Mouse (Mus musculus) bone marrow, adult 2 months (tissue): ENCODE measurements at regions not wholly inside any gene's neighbourhood (a gene's known extent, or its start where the extent isn't known, plus 50 kb on each side); places are given as distances from the start of the nearest gene placed in this dataset.

ENCODE experiments used
- H3K27ac ChIP-seq: fragments of 200-500 bp; 2 replicates; pipeline ENCODE4 v1.5.1; 2012; ENCODE audit warnings: low read depth, mild to moderate bottlenecking, control low read depth, inconsistent platforms, low read length; ENCODE audit not compliant: control insufficient read depth, poor library complexity, insufficient read depth
- H3K4me1 ChIP-seq: fragments of 200-500 bp; 2 replicates; pipeline ENCODE4 v1.6.1; 2011; ENCODE audit warnings: low read length; ENCODE audit not compliant: control insufficient read depth, insufficient read depth
- H3K4me3 ChIP-seq: fragments of 200-500 bp; replicated peaks from 2 replicates; pipeline ENCODE3; 2011; ENCODE audit warnings: mild to moderate bottlenecking, low read depth, low read length, control low read depth; ENCODE audit not compliant: control insufficient read depth
- CTCF ChIP-seq: fragments of 200-500 bp; IDR thresholded peaks from 2 replicates; pipeline ENCODE4 v1.5.1; 2011; ENCODE audit warnings: low read length, control low read depth; ENCODE audit not compliant: control insufficient read depth, insufficient read depth
- POLR2A ChIP-seq: fragments of 200-500 bp; IDR thresholded peaks from 2 replicates; pipeline ENCODE4 v1.6.1; 2011; ENCODE audit warnings: low read depth, mild to moderate bottlenecking, control low read depth, low read length, borderline replicate concordance; ENCODE audit not compliant: control insufficient read depth
- WGBS: fragments of 180-500 bp; shearing (Covaris S2); methylation state at CpG from one replicate; pipeline ENCODE4 v1.1.7; 2018; 5-methylcytosine and 5-hydroxymethylcytosine counted together

- H3K27ac ChIP-seq = no peak overlapping the region
- no peak overlapping the region for H3K4me3 ChIP-seq
- 0 out of 2 replicates have a peak, but pooled peaks have one; percentile 21 for TF ChIP-seq POLR2A
- no peak for TF ChIP-seq CTCF
- 2% methylated on average over 12 of the region's 12 CpGs for WGBS
- H3K4me1 ChIP-seq = no peaks in the 10 kb centered on the region; the same call in 1 of the 2 replicates
Measured at GRCm38 (mm10) chr3:52179686-52180085, 74.8 kb upstream of the Maml3 start.

DNA sequence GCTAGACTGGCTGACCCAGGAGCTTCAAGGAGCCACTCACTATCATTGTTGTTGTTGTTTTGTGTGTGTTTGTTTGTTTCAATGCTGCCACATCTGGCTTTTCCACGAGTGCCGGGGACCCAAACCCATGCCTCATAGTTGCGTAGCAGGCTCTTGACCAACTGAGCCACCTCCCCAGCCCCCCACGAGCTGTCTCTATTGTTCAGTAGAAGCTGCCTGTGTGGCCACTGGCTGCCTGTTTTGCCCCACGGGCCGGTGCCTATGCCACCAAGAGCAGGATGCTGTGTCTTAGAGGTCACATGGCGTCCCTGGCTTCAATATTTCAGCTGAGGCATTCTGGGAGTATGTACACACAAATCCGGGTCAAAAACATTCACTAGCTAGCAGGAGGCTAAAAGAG, 75.4 kb upstream of the Maml3 start:
- no peak for TF ChIP-seq POLR2A
- TF ChIP-seq CTCF = no peak
- Histone ChIP-seq H3K27ac (no peak overlapping the region), H3K4me1 (no peaks in the 10 kb centered on the region; the same call in 1 of the 2 replicates), H3K4me3 (no peak overlapping the region)
- WGBS = 60% methylated on average over 8 of the region's 8 CpGs

DNA sequence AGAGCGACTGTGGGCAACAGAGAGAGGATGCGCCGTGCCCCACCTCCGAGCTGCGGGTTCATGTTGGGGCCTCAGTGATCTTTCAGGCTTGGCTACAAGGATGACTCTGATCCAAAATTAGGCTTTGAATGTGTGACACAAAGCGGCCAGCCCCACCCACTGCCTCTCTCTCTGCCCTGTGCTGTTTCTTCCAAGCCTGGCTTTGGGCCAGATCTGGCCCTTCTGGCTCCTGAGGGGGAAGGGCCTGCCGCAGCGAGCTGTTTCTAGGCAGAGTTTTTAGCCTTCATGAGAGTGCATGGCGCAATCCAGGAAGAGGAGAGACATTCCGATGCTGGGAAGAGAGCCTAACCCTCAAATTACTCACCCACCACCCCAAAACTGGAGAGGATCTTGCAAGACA, 75.9 kb upstream of the Maml3 start:
- H3K27ac ChIP-seq = no peak overlapping the region
- 59% methylated on average over 10 of the region's 10 CpGs for whole genome bisulfite sequencing
- H3K4me3 ChIP-seq = no peak overlapping the region
- TF ChIP-seq CTCF (no peak), POLR2A (no peak)
- no peaks in the 10 kb centered on the region for H3K4me1 ChIP-seq

GRCm38 (mm10) chr3:52181326-52182101, 76.6 kb upstream of the Maml3 start:
- no peak for TF ChIP-seq POLR2A
- TF ChIP-seq CTCF = no peak
- H3K27ac ChIP-seq = no peak overlapping the region
- 61% methylated on average over 9 of the region's 9 CpGs for WGBS
- no peak overlapping the region for H3K4me3 ChIP-seq
- H3K4me1 ChIP-seq = no peaks in the 10 kb centered on the region

DNA sequence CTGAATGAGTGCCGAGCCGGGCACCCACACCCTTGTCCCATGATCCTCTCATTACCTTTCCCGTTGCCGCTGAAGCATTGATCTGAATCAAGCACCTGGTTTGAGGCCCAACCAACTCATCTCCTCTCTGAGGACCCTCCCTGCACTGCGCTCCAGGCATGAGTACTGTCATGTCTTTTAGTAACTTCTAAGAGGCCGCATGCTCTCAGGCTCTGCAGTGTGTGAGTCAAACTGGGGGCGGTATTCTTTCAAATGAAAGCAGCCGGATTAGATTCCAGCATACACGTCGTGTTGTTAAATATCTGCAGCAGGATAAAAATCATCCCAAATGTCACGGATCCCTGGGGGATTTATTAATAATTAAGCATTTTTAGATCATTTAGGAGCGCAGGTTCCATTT, 79.4 kb upstream of the Maml3 start:
- H3K4me1 ChIP-seq = no peaks in the 10 kb centered on the region
- H3K4me3 ChIP-seq = no peak overlapping the region
- no peak overlapping the region for H3K27ac ChIP-seq
- TF ChIP-seq POLR2A = no peak
- TF ChIP-seq CTCF = no peak
- 87% methylated on average over 12 of the region's 12 CpGs for WGBS

DNA sequence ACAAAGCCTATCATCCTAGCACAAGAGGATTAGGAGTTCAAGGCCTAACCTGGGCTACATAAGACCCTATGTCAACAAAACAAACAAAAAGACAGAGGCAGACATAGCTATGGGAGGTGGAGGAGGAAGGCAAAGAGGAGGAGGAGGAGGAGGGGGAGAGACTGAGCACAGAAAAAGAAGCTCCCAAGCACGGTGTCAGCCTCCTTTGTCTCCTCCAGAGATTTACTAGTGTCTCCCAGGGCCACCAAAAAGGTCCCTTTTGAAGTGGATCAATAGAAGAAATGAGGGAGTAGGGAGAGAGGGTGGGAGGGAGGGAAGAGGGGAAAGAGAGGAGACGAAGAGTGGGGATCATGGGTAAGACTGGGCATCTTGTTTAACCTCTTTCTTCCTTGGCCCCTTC, 80.5 kb upstream of the Maml3 start:
- TF ChIP-seq CTCF (no peak), POLR2A (no peak)
- H3K4me1 ChIP-seq = no peaks in the 10 kb centered on the region
- H3K4me3 ChIP-seq = no peak overlapping the region
- no peak overlapping the region for H3K27ac ChIP-seq
- 82% methylated on average over 2 of the region's 2 CpGs for WGBS

GRCm38 (mm10) chr3:52187401-52187801, 80.7 kb upstream of the Foxo1 start:
- no peaks in the 10 kb centered on the region; the same call in 1 of the 2 replicates for H3K4me1 ChIP-seq
- 62% methylated on average over 4 of the region's 4 CpGs for WGBS
- no peak overlapping the region for H3K27ac ChIP-seq
- no peak overlapping the region for H3K4me3 ChIP-seq
- no peak for TF ChIP-seq CTCF
- TF ChIP-seq POLR2A = no peak

- no peak for TF ChIP-seq POLR2A
- TF ChIP-seq CTCF = no peak
- H3K27ac ChIP-seq = no peak overlapping the region
- 81% methylated on average over 6 of the region's 6 CpGs for WGBS
- H3K4me3 ChIP-seq = no peak overlapping the region
- H3K4me1 ChIP-seq = no peaks in the 10 kb centered on the region; the same call in 1 of the 2 replicates
Measured at GRCm38 (mm10) chr3:52188303-52188702, 79.8 kb upstream of the Foxo1 start.

GRCm38 (mm10) chr3:52189016-52189415, 79.1 kb upstream of the Foxo1 start:
- Histone ChIP-seq H3K27ac (no peak overlapping the region), H3K4me3 (no peak overlapping the region), H3K4me1 (no peaks in the 10 kb centered on the region; the same call in 1 of the 2 replicates)
- 67% methylated on average over 6 of the region's 6 CpGs for WGBS
- TF ChIP-seq POLR2A (no peak), CTCF (no peak)
